Mouse (Mus musculus): Measurements from ENCODE around the gene Prdm16. TPM values are rescaled to one million over a fixed set of nuclear protein-coding genes. Genes with fewer than 3 reads are reported as not detected.

Prdm16 gene
- polyA plus RNA-seq, 1 experiment: not detected

- H3K4me2 ChIP-seq (ENCODE audit: low read depth): no peak overlapping the region
- no peak for TF ChIP-seq POLR2A (IDR thresholded peaks at IDR 0.05; ENCODE audit: insufficient read length, low read depth)
- TF ChIP-seq CEBPB (IDR thresholded peaks at IDR 0.05; ENCODE audit: insufficient read depth, poor library complexity, severe bottlenecking): no peak
- no peak for TF ChIP-seq USF1 (IDR thresholded peaks at IDR 0.05; ENCODE audit: low read depth)
- TF ChIP-seq REST (IDR thresholded peaks at IDR 0.05; ENCODE audit: insufficient read depth, insufficient read length): no peak
- no peak for TF ChIP-seq TCF12 (IDR thresholded peaks at IDR 0.05; ENCODE audit: insufficient read depth, poor library complexity, severe bottlenecking)
- no peak for TF ChIP-seq MYOG (IDR thresholded peaks at IDR 0.05; ENCODE audit: control insufficient read depth in 1 of 3, insufficient read depth in 1 of 3, insufficient read length in 2 of 3, low read depth in 2 of 3)
- no peak for TF ChIP-seq E2F4 (IDR thresholded peaks at IDR 0.05; ENCODE audit: insufficient read depth)
- no peak for TF ChIP-seq SRF (IDR thresholded peaks at IDR 0.05; ENCODE audit: control insufficient read depth, insufficient read length, low read depth)
- no peak for TF ChIP-seq MYOD1 (IDR thresholded peaks at IDR 0.05; ENCODE audit: control insufficient read depth in 1 of 3, insufficient read length in 2 of 3, low read depth in 2 of 3)
- no peak for TF ChIP-seq TCF3 (IDR thresholded peaks at IDR 0.05; ENCODE audit: insufficient read length, low read depth)
- TF ChIP-seq POLR2AphosphoS2 (IDR thresholded peaks at IDR 0.05; ENCODE audit: insufficient read length, low read depth): no peak
- no peak for TF ChIP-seq MAX (IDR thresholded peaks at IDR 0.05; ENCODE audit: low read depth)
- H3K36me3 ChIP-seq (ENCODE audit: control insufficient read depth, insufficient read depth): no peaks in the 10 kb centered on the region
- H3K4me3 ChIP-seq: no peak overlapping the region
- H3K79me2 ChIP-seq (ENCODE audit: control insufficient read depth, insufficient read depth): no peaks in the 10 kb centered on the region
- H3K27me3 ChIP-seq (ENCODE audit: control insufficient read depth, insufficient read depth, insufficient read length): no peaks in the 10 kb centered on the region
- H3ac ChIP-seq (ENCODE audit: control insufficient read depth, insufficient read length): no peak overlapping the region
Measured at GRCm38 (mm10) chr4:154585779-154586178, 50.9 kb downstream of the Prdm16 start.

- Histone ChIP-seq H3K4me3 (no peak overlapping the region), H3ac (ENCODE audit: control insufficient read depth, insufficient read length) (no peak overlapping the region), H3K79me2 (ENCODE audit: control insufficient read depth, insufficient read depth) (no peaks in the 10 kb centered on the region), H3K36me3 (ENCODE audit: control insufficient read depth, insufficient read depth) (no peaks in the 10 kb centered on the region), H3K27me3 (ENCODE audit: control insufficient read depth, insufficient read depth, insufficient read length) (no peaks in the 10 kb centered on the region), H3K4me2 (ENCODE audit: low read depth) (no peak overlapping the region)
- TF ChIP-seq TCF3 (IDR thresholded peaks at IDR 0.05; ENCODE audit: insufficient read length, low read depth) (no peak), SRF (IDR thresholded peaks at IDR 0.05; ENCODE audit: control insufficient read depth, insufficient read length, low read depth) (no peak), POLR2AphosphoS2 (IDR thresholded peaks at IDR 0.05; ENCODE audit: insufficient read length, low read depth) (no peak), E2F4 (IDR thresholded peaks at IDR 0.05; ENCODE audit: insufficient read depth) (no peak), REST (IDR thresholded peaks at IDR 0.05; ENCODE audit: insufficient read depth, insufficient read length) (no peak), USF1 (IDR thresholded peaks at IDR 0.05; ENCODE audit: low read depth) (no peak)
Measured at GRCm38 (mm10) chr4:154583712-154584111, 53.0 kb downstream of the Prdm16 start.

- Histone ChIP-seq H3K27me3 (ENCODE audit: control insufficient read depth, insufficient read depth, insufficient read length) (no peaks in the 10 kb centered on the region), H3ac (ENCODE audit: control insufficient read depth, insufficient read length) (no peak overlapping the region), H3K4me3 (no peak overlapping the region), H3K4me2 (ENCODE audit: low read depth) (no peak overlapping the region), H3K36me3 (ENCODE audit: control insufficient read depth, insufficient read depth) (no peaks in the 10 kb centered on the region), H3K79me2 (ENCODE audit: control insufficient read depth, insufficient read depth) (no peaks in the 10 kb centered on the region)
- TF ChIP-seq POLR2A (IDR thresholded peaks at IDR 0.05; ENCODE audit: insufficient read length, low read depth) (no peak), POLR2AphosphoS2 (IDR thresholded peaks at IDR 0.05; ENCODE audit: insufficient read length, low read depth) (no peak), E2F4 (IDR thresholded peaks at IDR 0.05; ENCODE audit: insufficient read depth) (no peak), TCF3 (IDR thresholded peaks at IDR 0.05; ENCODE audit: insufficient read length, low read depth) (no peak), REST (IDR thresholded peaks at IDR 0.05; ENCODE audit: insufficient read depth, insufficient read length) (no peak), MYOD1 (IDR thresholded peaks at IDR 0.05; ENCODE audit: control insufficient read depth in 1 of 3, insufficient read length in 2 of 3, low read depth in 2 of 3) (no peak)
Measured at GRCm38 (mm10) chr4:154582607-154583236, 54.0 kb downstream of the Prdm16 start.

- no peak overlapping the region for H3K4me3 ChIP-seq
- no peaks in the 10 kb centered on the region for H3K79me2 ChIP-seq (ENCODE audit: control insufficient read depth, insufficient read depth)
- H3K27me3 ChIP-seq (ENCODE audit: control insufficient read depth, insufficient read depth, insufficient read length): no peaks in the 10 kb centered on the region
- no peak overlapping the region for H3ac ChIP-seq (ENCODE audit: control insufficient read depth, insufficient read length)
- no peak overlapping the region for H3K4me2 ChIP-seq (ENCODE audit: low read depth)
- TF ChIP-seq SRF (IDR thresholded peaks at IDR 0.05; ENCODE audit: control insufficient read depth, insufficient read length, low read depth): no peak
- no peak for TF ChIP-seq POLR2AphosphoS2 (IDR thresholded peaks at IDR 0.05; ENCODE audit: insufficient read length, low read depth)
- TF ChIP-seq TCF12 (IDR thresholded peaks at IDR 0.05; ENCODE audit: insufficient read depth, poor library complexity, severe bottlenecking): no peak
- no peak for TF ChIP-seq POLR2A (IDR thresholded peaks at IDR 0.05; ENCODE audit: insufficient read length, low read depth)
- no peak for TF ChIP-seq USF1 (IDR thresholded peaks at IDR 0.05; ENCODE audit: low read depth)
- no peak for TF ChIP-seq MYOD1 (IDR thresholded peaks at IDR 0.05; ENCODE audit: control insufficient read depth in 1 of 3, insufficient read length in 2 of 3, low read depth in 2 of 3)
- TF ChIP-seq MYOG (IDR thresholded peaks at IDR 0.05; ENCODE audit: control insufficient read depth in 1 of 3, insufficient read depth in 1 of 3, insufficient read length in 2 of 3, low read depth in 2 of 3): no peak
- TF ChIP-seq CEBPB (IDR thresholded peaks at IDR 0.05; ENCODE audit: insufficient read depth, poor library complexity, severe bottlenecking): no peak
- TF ChIP-seq REST (IDR thresholded peaks at IDR 0.05; ENCODE audit: insufficient read depth, insufficient read length): no peak
- TF ChIP-seq TCF3 (IDR thresholded peaks at IDR 0.05; ENCODE audit: insufficient read length, low read depth): no peak
- no peak for TF ChIP-seq MAX (IDR thresholded peaks at IDR 0.05; ENCODE audit: low read depth)
- TF ChIP-seq E2F4 (IDR thresholded peaks at IDR 0.05; ENCODE audit: insufficient read depth): no peak
- no peaks in the 10 kb centered on the region for H3K36me3 ChIP-seq (ENCODE audit: control insufficient read depth, insufficient read depth)
Measured at GRCm38 (mm10) chr4:154581261-154581886, 55.3 kb downstream of the Prdm16 start.

All from myocyte (in vitro differentiated cells).